Comparison of ENCODE assay signal across 14 mouse cellular contexts in the genomic region with DNA sequence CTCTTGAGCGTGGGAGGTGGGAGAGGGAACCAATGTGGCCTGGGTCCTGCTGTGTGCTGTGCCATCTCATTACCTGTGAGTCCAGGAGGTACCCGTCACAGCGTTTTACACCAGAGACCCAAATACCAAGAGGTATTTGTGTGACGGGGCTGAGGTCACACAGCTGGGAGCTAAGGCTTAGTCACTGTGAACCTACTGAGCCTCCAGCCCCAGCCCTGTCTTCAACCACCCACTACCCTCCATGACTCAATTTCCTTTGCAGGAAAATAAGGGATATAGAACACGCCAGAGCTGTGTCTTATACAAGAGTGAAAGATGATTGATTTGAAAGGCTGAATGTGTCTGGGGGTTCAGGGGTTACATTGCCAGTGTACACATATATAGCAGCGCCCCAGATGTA.
DNase-seq lines count a peak whose midpoint lies in the region; ATAC-seq and TF ChIP-seq lines count a peak whose summit lies in the region.
"Had no signal": no experiment of that assay in that cellular context is flagged by ENCODE, and none has a peak within 500 bp of the region (broad histone marks: within the 10 kb centered on the region; RNA-seq: fewer than 3 reads in every experiment).

No protein-coding gene starts in this region.

- peak overlapping the region; percentile 49; the same call in 1 of the 2 replicates for H3K4me2 ChIP-seq in heart, embryonic 13.5 days
- peak overlapping the region; percentile 36 for H3K4me2 ChIP-seq in lung, embryonic 14.5 days
- H3K4me2 ChIP-seq in hindbrain, embryonic 14.5 days (replicated peaks), result no peak overlapping the region
- no peak overlapping the region for H3K4me2 ChIP-seq in neural tube, embryonic 13.5 days
- H3K4me2 ChIP-seq: embryonic facial prominence, embryonic 15.5 days; limb, embryonic 12.5 days had no signal

- DNase-seq in heart, postnatal 14 days, result no peak
- DNase-seq in lung, embryonic 14.5 days, result no peak
- no peak for DNase-seq in lung, adult 2 months
- no peak for DNase-seq in hindbrain, embryonic 14.5 days (ENCODE audit: low spot score)
- DNase-seq in cerebellum, adult 18-20 months, result no peak
- no peak for DNase-seq in left cerebral cortex, postnatal 25 days (ENCODE audit: low spot score in 2 of 2)
- DNase-seq: adrenal gland, adult 8-10 months had no signal

- H3K27me3 ChIP-seq in heart, embryonic 13.5 days (replicated peaks), result peaks cover 17% of the 10 kb centered on the region
- no peaks in the 10 kb centered on the region for H3K27me3 ChIP-seq in lung, embryonic 14.5 days (ENCODE audit: insufficient read depth, low read length)
- H3K27me3 ChIP-seq in hindbrain, embryonic 14.5 days (ENCODE audit: control insufficient read depth, insufficient read depth, low read length), result no peaks in the 10 kb centered on the region
- H3K27me3 ChIP-seq in neural tube, embryonic 13.5 days, result no peaks in the 10 kb centered on the region
- H3K27me3 ChIP-seq: embryonic facial prominence, embryonic 15.5 days; Patski had no signal

- H3K36me3 ChIP-seq in heart, embryonic 13.5 days, result no peaks in the 10 kb centered on the region
- no peaks in the 10 kb centered on the region for H3K36me3 ChIP-seq in lung, embryonic 14.5 days (ENCODE audit: insufficient read depth)
- H3K36me3 ChIP-seq in hindbrain, embryonic 14.5 days (replicated peaks; ENCODE audit: control insufficient read depth, insufficient read depth), result no peaks in the 10 kb centered on the region
- H3K36me3 ChIP-seq in neural tube, embryonic 13.5 days, result no peaks in the 10 kb centered on the region
- H3K36me3 ChIP-seq: embryonic facial prominence, embryonic 15.5 days; limb, embryonic 12.5 days had no signal

- no peak for TF ChIP-seq POLR2A in lung, adult 2 months (IDR thresholded peaks at IDR 0.05; ENCODE audit: borderline replicate concordance, extremely low read depth, low read depth, low read length)

- no peak for ATAC-seq in heart, embryonic 13.5 days (ENCODE audit: extremely low read depth, insufficient number of reproducible peaks, low FRiP score, low TSS enrichment)
- ATAC-seq in lung, embryonic 14.5 days (ENCODE audit: insufficient read depth), result peak; percentile 4; the same call in 1 of the 2 replicates
- ATAC-seq in hindbrain, embryonic 14.5 days (ENCODE audit: low FRiP score), result no peak
- no peak for ATAC-seq in neural tube, embryonic 13.5 days (ENCODE audit: low read depth)
- ATAC-seq: Patski had no signal

- no peaks in the 10 kb centered on the region for H3K9me3 ChIP-seq in heart, embryonic 13.5 days
- H3K9me3 ChIP-seq in lung, embryonic 14.5 days (ENCODE audit: low read depth, low read length), result no peaks in the 10 kb centered on the region
- H3K9me3 ChIP-seq in hindbrain, embryonic 14.5 days (ENCODE audit: control insufficient read depth, low read length), result no peaks in the 10 kb centered on the region
- no peaks in the 10 kb centered on the region for H3K9me3 ChIP-seq in neural tube, embryonic 13.5 days
- H3K9me3 ChIP-seq: embryonic facial prominence, embryonic 15.5 days had no signal

- no peak for TF ChIP-seq CTCF in lung, embryonic 14.5 days (IDR thresholded peaks at IDR 0.05; ENCODE audit: low read depth)
- TF ChIP-seq CTCF in lung, adult 2 months (IDR thresholded peaks at IDR 0.05; ENCODE audit: insufficient read depth, low read length), result no peak

- WGBS in heart, embryonic 13.5 days, result 55% methylated on average over 6 of the region's 6 CpGs
- WGBS in lung, embryonic 14.5 days, result 41% methylated on average over 6 of the region's 6 CpGs
- WGBS in lung, adult 2 months, result 84% methylated on average over 6 of the region's 6 CpGs
- WGBS in hindbrain, embryonic 14.5 days, result 71% methylated on average over 6 of the region's 6 CpGs
- 63% methylated on average over 6 of the region's 6 CpGs for WGBS in neural tube, embryonic 13.5 days

- H3K4me1 ChIP-seq in heart, embryonic 13.5 days, result peaks cover 73% of the 10 kb centered on the region
- peaks cover 59% of the 10 kb centered on the region for H3K4me1 ChIP-seq in lung, embryonic 14.5 days (ENCODE audit: insufficient read depth)
- H3K4me1 ChIP-seq in lung, adult 2 months (ENCODE audit: control insufficient read depth, insufficient read depth, low read length), result peaks cover 19% of the 10 kb centered on the region
- peaks cover 57% of the 10 kb centered on the region for H3K4me1 ChIP-seq in hindbrain, embryonic 14.5 days (replicated peaks; ENCODE audit: control insufficient read depth, insufficient read depth, low read length)
- H3K4me1 ChIP-seq in neural tube, embryonic 13.5 days (replicated peaks), result peaks cover 87% of the 10 kb centered on the region

- H3K4me3 ChIP-seq in heart, embryonic 13.5 days, result no peak overlapping the region
- H3K4me3 ChIP-seq in lung, embryonic 14.5 days (ENCODE audit: low read depth, low read length), result no peak overlapping the region
- no peak overlapping the region for H3K4me3 ChIP-seq in lung, adult 2 months (replicated peaks; ENCODE audit: extremely low read depth, low read depth, low read length)
- H3K4me3 ChIP-seq in hindbrain, embryonic 14.5 days (replicated peaks; ENCODE audit: low read length), result no peak overlapping the region
- H3K4me3 ChIP-seq in neural tube, embryonic 13.5 days, result no peak overlapping the region
- H3K4me3 ChIP-seq: embryonic facial prominence, embryonic 15.5 days; limb, embryonic 12.5 days had no signal

- H3K9ac ChIP-seq in heart, embryonic 13.5 days, result peak overlapping the region; percentile 64; the same call in 1 of the 2 replicates
- 0 out of 2 replicates have a peak overlapping the region, but pooled peaks have one; percentile 1 for H3K9ac ChIP-seq in lung, embryonic 14.5 days
- 0 out of 2 replicates have a peak overlapping the region, but pooled peaks have one; percentile 25 for H3K9ac ChIP-seq in hindbrain, embryonic 14.5 days
- H3K9ac ChIP-seq in neural tube, embryonic 13.5 days, result peak overlapping the region; percentile 18; the same call in 1 of the 2 replicates
- H3K9ac ChIP-seq: embryonic facial prominence, embryonic 15.5 days; limb, embryonic 12.5 days had no signal

- intact Hi-C loops in heart, postnatal 14 days (cut with DNase I), result no loop called here
- intact Hi-C loops in left cerebral cortex, postnatal 25 days (cut with DNase I), result no loop called here

- peak overlapping the region; percentile 88 for H3K27ac ChIP-seq in heart, embryonic 13.5 days (replicated peaks)
- H3K27ac ChIP-seq in lung, embryonic 14.5 days (ENCODE audit: low read depth), result peak overlapping the region; percentile 81; the same call in 1 of the 2 replicates
- peak overlapping the region; percentile 61; the same call in 1 of the 2 replicates for H3K27ac ChIP-seq in hindbrain, embryonic 14.5 days
- H3K27ac ChIP-seq in neural tube, embryonic 13.5 days (replicated peaks), result peak overlapping the region; percentile 89
- H3K27ac ChIP-seq: kidney, postnatal 0 days; limb, embryonic 12.5 days; macrophage had no signal

Comparison
In these comparisons a context has a peak if more than half of its experiments do, and no peak if none do; other contexts are left out.
1. H3K4me2 ChIP-seq: peak in heart, embryonic 13.5 days (single experiment) and lung, embryonic 14.5 days (single experiment); none in hindbrain, embryonic 14.5 days (single experiment) and neural tube, embryonic 13.5 days (single experiment).
2. H3K9ac ChIP-seq: peak in every context shown above with its lines; median percentile 64 in heart, embryonic 13.5 days; 25 in hindbrain, embryonic 14.5 days; 18 in neural tube, embryonic 13.5 days; 1 in lung, embryonic 14.5 days.
3. Peak in every context shown above with its lines, with median percentiles within 50 percentile points of each other: H3K27ac ChIP-seq.